ENCODE assay signal across 8 mouse cellular contexts in genomic region chr10:127555703-127556102, GRCm38 (mm10). TPM values are rescaled to one million over a fixed set of nuclear protein-coding genes. Genes with fewer than 3 reads are reported as not detected.
DNase-seq lines count a peak whose midpoint lies in the region; ATAC-seq and TF ChIP-seq lines count a peak whose summit lies in the region.

No protein-coding gene starts in this region.

- no peak for TF ChIP-seq POLR2A in thymus, adult 2 months (IDR thresholded peaks at IDR 0.05; ENCODE audit: control insufficient read depth, extremely low read depth, insufficient read depth, low read length, poor library complexity)

- no peak overlapping the region for H3K4me3 ChIP-seq in thymus, adult 2 months (ENCODE audit: control insufficient read depth, insufficient read depth, low read length)
- no peak overlapping the region for H3K4me3 ChIP-seq in limb, embryonic 12.5 days (replicated peaks)

- no peak for ATAC-seq in cerebellum, adult (ENCODE audit: insufficient number of reproducible peaks, low FRiP score, low TSS enrichment)
- no peak for ATAC-seq in limb, embryonic 12.5 days (ENCODE audit: insufficient number of reproducible peaks, insufficient read depth, low FRiP score, low TSS enrichment, low read depth)

- no peak overlapping the region for H3K4me2 ChIP-seq in limb, embryonic 12.5 days

- 96% methylated on average over 18 of the region's 18 CpGs for WGBS in thymus, adult 2 months
- whole genome bisulfite sequencing in limb, embryonic 12.5 days, result 71% methylated on average over 18 of the region's 18 CpGs

- H3K36me3 ChIP-seq in thymus, adult 2 months (ENCODE audit: control insufficient read depth, insufficient read depth, low read length), result no peaks in the 10 kb centered on the region
- H3K36me3 ChIP-seq in limb, embryonic 12.5 days, result peaks cover 100% of the 10 kb centered on the region

- TF ChIP-seq CTCF in thymus, adult 2 months (IDR thresholded peaks at IDR 0.05; ENCODE audit: borderline replicate concordance, control insufficient read depth, extremely low read depth, insufficient read depth, low read length, poor library complexity), result peak; percentile 65; the same call in 1 of the 2 replicates

- no peak overlapping the region for H3K9ac ChIP-seq in limb, embryonic 12.5 days (replicated peaks)

- no peaks in the 10 kb centered on the region for H3K4me1 ChIP-seq in thymus, adult 2 months (replicated peaks; ENCODE audit: control insufficient read depth, insufficient read depth, low read length)
- H3K4me1 ChIP-seq in limb, embryonic 12.5 days (replicated peaks), result no peaks in the 10 kb centered on the region

- intact Hi-C loops in left cerebral cortex, postnatal 10 days (cut with DNase I), result no loop called here

- H3K9me3 ChIP-seq in limb, embryonic 12.5 days, result no peaks in the 10 kb centered on the region

- DNase-seq in cerebellum, adult 9-11 months, result peak; percentile 61
- DNase-seq in thymus, adult 2 months, result peak; percentile 32
- DNase-seq in thymus, postnatal 0 days (ENCODE audit: low spot score), result no peak
- peak; percentile 68 for DNase-seq in retina, postnatal 7 days (ENCODE audit: low read depth, low spot score)
- no peak for DNase-seq in adrenal gland, adult 8-10 months
- no peak for DNase-seq in left cerebral cortex, postnatal 10 days (ENCODE audit: extremely low spot score in 1 of 2, low spot score in 2 of 2)

- no peak overlapping the region for H3K27ac ChIP-seq in thymus, adult 2 months (ENCODE audit: control insufficient read depth, insufficient read depth, low read length)
- H3K27ac ChIP-seq in limb, embryonic 12.5 days, result 0 out of 2 replicates have a peak overlapping the region, but pooled peaks have one; percentile 5

- no peaks in the 10 kb centered on the region for H3K27me3 ChIP-seq in thymus, adult 2 months (ENCODE audit: control insufficient read depth, insufficient read depth, low read length)
- no peaks in the 10 kb centered on the region for H3K27me3 ChIP-seq in limb, embryonic 12.5 days

RNA-seq across cellular contexts. Expression of gene Nxph4, which starts 21.3 kb away (rescaled TPM):
- polyA plus RNA-seq in thymus, adult 2 months (2012; rRNA removed), result 0.06 and 0.20 TPM in 2 replicates
- 0.19 and 0.23 TPM in 2 replicates for polyA plus RNA-seq in thymus, postnatal 0 days (2015; fragmentation: Nextera tagmentation; extraction: Ambion mirVana)
- 4.2 and 6.3 TPM in 2 replicates for polyA plus RNA-seq in limb, embryonic 12.5 days (2016; fragmentation: Nextera tagmentation; extraction: Ambion mirVana)
- total RNA-seq in adrenal gland, adult 8-10 months (2022), result 10 to 100 TPM in 3 of 4 experiments, 1 to 10 TPM in 1; 8.3 to 16.8 (median 13.2) TPM
- 1 to 10 TPM; 5.8 to 8.5 TPM for total RNA-seq in left cerebral cortex, postnatal 10 days (2021)

RNA-seq across cellular contexts. Expression of gene Shmt2, which starts 33.5 kb away (rescaled TPM):
- polyA plus RNA-seq in thymus, adult 2 months (2012; rRNA removed), result 171 and 198 TPM in 2 replicates
- 102 and 118 TPM in 2 replicates for polyA plus RNA-seq in thymus, postnatal 0 days (2015; fragmentation: Nextera tagmentation; extraction: Ambion mirVana)
- 96.8 and 98.1 TPM in 2 replicates for polyA plus RNA-seq in limb, embryonic 12.5 days (2016; fragmentation: Nextera tagmentation; extraction: Ambion mirVana)
- 10 to 100 TPM; 45.3 to 56.0 (median 49.8) TPM for total RNA-seq in adrenal gland, adult 8-10 months (2022)
- 10 to 100 TPM; 28.3 to 32.8 TPM for total RNA-seq in left cerebral cortex, postnatal 10 days (2021)

RNA-seq across cellular contexts. Expression of gene Ndufa4l2, which starts 40.9 kb away (rescaled TPM):
- 6.2 and 13.5 TPM in 2 replicates for polyA plus RNA-seq in thymus, adult 2 months (2012; rRNA removed)
- polyA plus RNA-seq in thymus, postnatal 0 days (2015; fragmentation: Nextera tagmentation; extraction: Ambion mirVana), result 10.4 and 13.2 TPM in 2 replicates
- polyA plus RNA-seq in limb, embryonic 12.5 days (2016; fragmentation: Nextera tagmentation; extraction: Ambion mirVana), result 0.60 and 1.6 TPM in 2 replicates
- 10 to 100 TPM; 42.4 to 64.4 (median 50.7) TPM for total RNA-seq in adrenal gland, adult 8-10 months (2022)
- 1 to 10 TPM; 6.0 to 7.0 TPM for total RNA-seq in left cerebral cortex, postnatal 10 days (2021)

RNA-seq across cellular contexts. Expression of gene Stac3, which starts 54.2 kb away (rescaled TPM):
- polyA plus RNA-seq in thymus, adult 2 months (2012; rRNA removed), result 2.2 and 3.9 TPM in 2 replicates
- 0.30 and 0.73 TPM in 2 replicates for polyA plus RNA-seq in thymus, postnatal 0 days (2015; fragmentation: Nextera tagmentation; extraction: Ambion mirVana)
- polyA plus RNA-seq in limb, embryonic 12.5 days (2016; fragmentation: Nextera tagmentation; extraction: Ambion mirVana), result 11.5 and 11.7 TPM in 2 replicates
- 1 to 10 TPM in 3 of 4 experiments, under 1 TPM in 1; 0.87 to 4.6 (median 3.7) TPM for total RNA-seq in adrenal gland, adult 8-10 months (2022)
- total RNA-seq in left cerebral cortex, postnatal 10 days (2021), result 1 to 10 TPM; 4.1 to 7.5 TPM

Comparison
In these comparisons a context has a peak if more than half of its experiments do, and no peak if none do; other contexts are left out.
1. DNase-seq: peak in cerebellum, adult 9-11 months (single experiment), thymus, adult 2 months (single experiment) and retina, postnatal 7 days (single experiment); none in thymus, postnatal 0 days (single experiment), adrenal gland, adult 8-10 months (single experiment) and left cerebral cortex, postnatal 10 days (0 of 2).